Mouse (Mus musculus) layer of hippocampus, adult 9-11 months (tissue): ENCODE data around the gene Izumo1.
"Not testable (repeated sequence)": the region's sequence is repeated elsewhere in the genome, so short reads cannot be mapped to it uniquely, and the experiment has no call there.

ENCODE experiments used
- DNase-seq: peaks from one replicate; pipeline ENCODE4 v3.0.0; 2022

The Izumo1 gene

GRCm38 (mm10) chr7:45643441-45644178 lies 22.0 kb downstream of the Izumo1 start:
- peak; percentile 96 for DNase-seq

GRCm38 (mm10) chr7:45644183-45644582 lies 22.6 kb downstream of the Izumo1 start:
- DNase-seq, result peak; percentile 76

GRCm38 (mm10) chr7:45644872-45645590 lies 23.4 kb downstream of the Izumo1 start:
- DNase-seq, result no peak

GRCm38 (mm10) chr7:45645591-45645971 lies 24.0 kb downstream of the Izumo1 start:
- DNase-seq, result no peak

- no peak for DNase-seq
These were observed 25.1 kb downstream of the Izumo1 start for GRCm38 (mm10) chr7:45646671-45647070.

- no peak for DNase-seq
These were observed 27.7 kb downstream of the Izumo1 start for GRCm38 (mm10) chr7:45649351-45649750.

GRCm38 (mm10) chr7:45650484-45650883 lies 28.9 kb downstream of the Izumo1 start:
- DNase-seq, result not testable (repeated sequence)

- no peak for DNase-seq
These were observed 32.9 kb downstream of the Izumo1 start for GRCm38 (mm10) chr7:45654424-45655047.

GRCm38 (mm10) chr7:45660746-45661478 lies 39.3 kb downstream of the Izumo1 start:
- no peak for DNase-seq

- not testable (repeated sequence) for DNase-seq
These were observed 40.1 kb downstream of the Izumo1 start for GRCm38 (mm10) chr7:45661702-45662101.

- no peak for DNase-seq
These were observed 43.9 kb downstream of the Izumo1 start for GRCm38 (mm10) chr7:45665303-45666138.

GRCm38 (mm10) chr7:45666161-45666560 lies 44.5 kb downstream of the Izumo1 start, which contains the start of gene Fut2:
Gene Fut2 (minus strand): TSS chr7:45666394.
- DNase-seq, result no peak

GRCm38 (mm10) chr7:45667761-45668160 lies 46.1 kb downstream of the Izumo1 start:
- DNase-seq, result peak; percentile 69

GRCm38 (mm10) chr7:45668921-45669320 lies 47.3 kb downstream of the Izumo1 start:
- no peak for DNase-seq

- no peak for DNase-seq
These were observed 56.1 kb downstream of the Izumo1 start for GRCm38 (mm10) chr7:45677627-45678295.
